Mouse (Mus musculus) layer of hippocampus, adult 11-12 months (tissue): ENCODE results near the gene Ralgps2.

Source experiments
- DNase-seq: peaks from one replicate; pipeline ENCODE4 v3.0.0; 2022; ENCODE audit warnings: low spot score

Ralgps2 gene

DNA sequence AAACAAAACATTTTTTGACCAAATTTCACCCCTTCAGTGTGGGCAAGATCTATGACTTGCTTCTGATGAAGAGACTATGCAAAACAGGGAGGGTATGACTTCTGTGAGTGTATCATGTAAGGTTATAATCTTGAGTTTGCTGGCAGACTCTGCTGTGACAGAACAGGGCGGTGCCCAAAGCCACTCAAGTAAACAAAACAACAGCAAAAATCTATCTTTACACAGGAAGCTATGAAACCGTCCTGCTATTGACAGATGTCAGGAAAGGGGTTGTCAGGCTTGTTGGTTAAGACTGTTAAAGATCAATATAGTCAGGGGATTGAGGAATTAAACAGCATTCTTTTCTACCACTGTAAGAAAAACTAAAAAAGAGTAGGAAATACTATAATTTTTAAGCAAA lies 33.8 kb downstream of the Ralgps2 start:
- DNase-seq, result no peak

GRCm38 (mm10) chr1:156903899-156904298 lies 35.5 kb downstream of the Ralgps2 start:
- no peak for DNase-seq

GRCm38 (mm10) chr1:156901689-156902088 lies 37.7 kb downstream of the Ralgps2 start:
- no peak for DNase-seq

DNA sequence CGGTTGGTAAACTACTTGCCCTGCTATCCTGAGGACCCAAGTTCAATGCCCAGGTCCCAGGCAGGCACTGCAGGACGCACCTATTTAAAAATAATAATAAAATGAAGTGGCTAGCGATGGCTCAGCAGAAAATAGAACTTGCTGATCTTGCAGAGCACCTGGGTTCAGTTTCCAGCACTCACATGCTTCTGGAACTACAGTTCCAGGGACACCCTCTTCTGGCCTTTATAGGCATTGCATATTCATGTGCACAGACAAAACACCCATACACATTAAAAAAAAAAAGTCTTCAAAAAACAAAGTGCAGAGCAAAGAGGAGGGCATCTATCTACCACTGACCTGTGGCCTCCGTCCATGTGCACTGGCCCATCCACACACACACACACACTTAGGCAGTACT lies 47.9 kb downstream of the Ralgps2 start:
- no peak for DNase-seq

DNA sequence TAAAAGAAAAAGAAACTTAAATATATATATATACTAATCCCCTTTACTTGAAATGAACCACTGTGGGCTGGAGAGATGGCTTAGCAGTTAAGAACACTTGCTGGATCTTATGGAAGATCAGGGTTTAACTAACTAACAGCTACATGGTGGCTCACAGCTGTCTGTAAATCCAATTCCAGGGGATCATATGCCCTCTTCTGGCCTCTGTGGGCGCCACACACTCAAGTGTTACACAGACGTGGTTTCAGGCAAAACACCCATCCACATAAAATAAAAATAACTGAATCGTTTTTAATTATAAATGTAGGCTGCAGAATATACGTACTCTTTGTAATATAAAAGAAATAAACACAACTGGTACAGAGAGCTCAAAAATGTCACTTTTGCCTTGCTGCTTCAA lies 50.6 kb downstream of the Ralgps2 start:
- DNase-seq, result no peak

DNA sequence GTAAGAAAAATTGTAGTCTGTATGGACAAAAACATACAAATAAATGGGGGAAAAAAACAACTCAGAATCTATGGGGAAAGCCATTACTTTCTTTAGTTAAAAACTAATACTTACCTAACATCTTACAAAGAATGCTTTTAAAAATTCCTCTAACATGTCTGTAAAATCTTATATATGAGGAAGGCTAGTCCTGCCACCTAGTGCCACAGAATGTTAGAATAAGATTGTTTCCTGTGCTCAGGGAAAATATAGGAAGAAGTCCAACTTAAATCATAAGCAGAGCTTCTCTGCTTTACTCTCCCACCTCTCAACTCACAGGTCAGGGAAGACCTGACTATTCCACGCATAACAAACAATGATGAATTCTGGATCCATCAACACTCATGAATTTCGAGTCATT lies 53.5 kb downstream of the Ralgps2 start:
- DNase-seq, result no peak

GRCm38 (mm10) chr1:156884782-156885181 lies 54.6 kb downstream of the Ralgps2 start:
- DNase-seq, result no peak

DNA sequence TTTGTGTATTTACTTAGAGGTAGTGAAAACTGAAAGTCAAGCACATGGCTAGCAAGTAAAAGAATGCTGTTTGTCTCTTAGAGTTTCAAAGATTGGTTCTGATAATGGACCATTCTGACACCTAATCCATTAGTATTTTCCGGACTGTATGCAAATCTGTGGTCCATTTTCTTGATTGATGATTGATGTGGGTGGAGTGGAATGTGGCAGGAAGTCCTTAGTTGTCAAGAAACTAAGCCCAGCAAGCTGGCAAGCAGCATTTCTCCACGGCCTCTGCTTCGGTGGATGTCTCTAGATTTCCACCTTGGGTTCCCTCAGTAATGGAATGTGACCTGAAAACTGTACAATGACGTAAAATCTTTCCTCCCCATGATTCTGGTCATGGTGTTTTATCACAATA lies 68.8 kb downstream of the Ralgps2 start:
- no peak for DNase-seq

- no peak for DNase-seq
These were observed 69.4 kb downstream of the Ralgps2 start for GRCm38 (mm10) chr1:156870028-156870427.

GRCm38 (mm10) chr1:156864240-156864639 lies 75.2 kb downstream of the Ralgps2 start:
- DNase-seq, result no peak

DNA sequence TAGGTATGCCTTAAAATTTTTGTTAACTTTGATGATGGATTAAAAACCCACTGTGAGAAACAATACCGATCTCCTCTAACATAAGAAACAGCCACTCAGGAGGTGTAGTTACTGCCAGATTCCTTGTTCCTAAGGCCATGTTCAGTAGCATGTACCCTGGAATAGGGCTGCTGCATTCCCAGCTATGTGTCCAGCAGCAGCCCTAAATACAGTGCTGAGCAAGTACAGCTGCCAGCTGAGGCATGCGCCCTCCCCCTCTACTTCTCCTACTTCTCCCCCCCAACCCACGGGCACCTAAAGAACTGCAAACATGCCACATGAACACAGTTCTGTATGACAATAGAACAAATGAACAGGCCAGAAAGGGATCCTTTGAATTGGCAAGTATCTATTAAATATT lies 75.7 kb downstream of the Ralgps2 start:
- DNase-seq, result no peak

DNA sequence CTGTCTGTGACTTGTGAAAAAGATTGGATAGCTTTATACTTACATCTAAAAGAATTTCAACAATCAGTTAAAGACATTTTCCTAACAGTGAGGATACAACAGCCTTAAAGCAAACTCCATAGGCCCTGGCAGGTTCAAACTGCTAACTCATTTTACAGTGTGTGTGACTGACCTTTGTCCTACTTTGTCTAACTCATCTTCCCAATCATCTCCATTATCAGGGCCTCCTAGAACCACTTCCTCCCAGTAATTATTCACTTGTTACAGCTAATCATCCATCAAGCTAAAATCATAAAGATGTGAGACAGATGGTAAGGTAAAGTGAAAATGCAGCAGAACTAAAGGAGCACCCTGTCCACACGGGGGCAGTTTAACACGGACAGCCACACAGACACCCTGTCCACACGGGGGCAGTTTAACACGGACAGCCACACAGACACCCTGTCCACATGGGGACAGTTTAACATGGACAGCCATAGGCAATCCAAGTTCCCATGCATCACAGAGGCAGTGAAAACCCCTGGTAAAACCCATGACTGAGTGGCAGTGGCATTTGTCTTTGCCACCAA lies 77.9 kb downstream of the Ralgps2 start:
- DNase-seq, result no peak

- DNase-seq, result no peak
These were observed 79.2 kb downstream of the Ralgps2 start for GRCm38 (mm10) chr1:156860266-156860665.

DNA sequence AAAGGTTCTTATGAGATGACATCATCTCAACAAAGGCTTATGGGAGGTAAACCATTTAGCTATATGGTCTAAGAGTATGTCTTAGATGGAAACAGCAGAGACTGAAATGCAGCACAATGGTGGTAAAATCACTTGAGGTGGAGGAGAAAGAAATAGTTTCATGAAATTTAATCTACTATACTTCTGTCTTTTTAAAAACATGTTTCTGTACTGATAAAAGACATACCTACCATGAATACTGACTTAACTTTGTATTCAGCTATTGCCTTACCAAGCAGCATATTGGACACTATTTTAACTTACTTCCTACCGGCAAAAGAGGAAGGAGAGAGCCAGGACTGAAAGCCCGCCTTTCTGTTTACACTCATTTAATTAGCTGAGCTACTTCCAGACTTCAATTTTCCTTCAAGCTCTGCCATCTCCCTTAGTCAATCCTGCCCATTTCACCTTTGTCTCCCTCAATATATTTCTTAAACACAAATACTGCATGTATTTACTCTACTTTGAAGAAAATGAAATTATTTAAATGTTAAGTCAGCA lies 79.6 kb downstream of the Ralgps2 start:
- DNase-seq, result no peak

- DNase-seq, result no peak
These were observed 80.3 kb downstream of the Ralgps2 start for GRCm38 (mm10) chr1:156859156-156859555.

- no peak for DNase-seq
These were observed 82.8 kb downstream of the Ralgps2 start for GRCm38 (mm10) chr1:156856666-156857065.

- no peak for DNase-seq
These were observed 84.9 kb downstream of the Ralgps2 start for GRCm38 (mm10) chr1:156854558-156854957.

DNA sequence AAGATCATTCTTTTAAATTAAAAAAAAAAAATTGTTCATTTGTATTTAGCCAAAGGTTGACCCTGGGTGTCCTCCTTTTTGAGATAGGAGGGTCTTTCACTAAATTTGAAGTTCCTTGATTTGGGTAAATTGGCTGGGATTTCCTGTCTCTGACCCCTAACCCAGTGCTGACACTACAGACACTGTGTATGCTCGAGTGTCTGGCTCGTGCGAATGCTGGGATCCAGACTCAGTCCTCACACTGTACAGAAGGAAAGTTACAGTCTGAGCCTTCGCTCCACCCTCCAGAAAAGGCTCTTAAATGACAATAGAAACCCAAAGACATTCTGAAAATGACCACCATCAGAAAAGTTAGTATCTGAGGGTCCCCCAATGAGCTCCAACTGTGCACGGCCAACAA lies 86.6 kb downstream of the Ralgps2 start:
- DNase-seq, result no peak

- DNase-seq, result no peak
These were observed 87.0 kb downstream of the Ralgps2 start for GRCm38 (mm10) chr1:156852409-156852808.

- DNase-seq, result no peak
These were observed 92.3 kb downstream of the Ralgps2 start for GRCm38 (mm10) chr1:156847098-156847497.

DNA sequence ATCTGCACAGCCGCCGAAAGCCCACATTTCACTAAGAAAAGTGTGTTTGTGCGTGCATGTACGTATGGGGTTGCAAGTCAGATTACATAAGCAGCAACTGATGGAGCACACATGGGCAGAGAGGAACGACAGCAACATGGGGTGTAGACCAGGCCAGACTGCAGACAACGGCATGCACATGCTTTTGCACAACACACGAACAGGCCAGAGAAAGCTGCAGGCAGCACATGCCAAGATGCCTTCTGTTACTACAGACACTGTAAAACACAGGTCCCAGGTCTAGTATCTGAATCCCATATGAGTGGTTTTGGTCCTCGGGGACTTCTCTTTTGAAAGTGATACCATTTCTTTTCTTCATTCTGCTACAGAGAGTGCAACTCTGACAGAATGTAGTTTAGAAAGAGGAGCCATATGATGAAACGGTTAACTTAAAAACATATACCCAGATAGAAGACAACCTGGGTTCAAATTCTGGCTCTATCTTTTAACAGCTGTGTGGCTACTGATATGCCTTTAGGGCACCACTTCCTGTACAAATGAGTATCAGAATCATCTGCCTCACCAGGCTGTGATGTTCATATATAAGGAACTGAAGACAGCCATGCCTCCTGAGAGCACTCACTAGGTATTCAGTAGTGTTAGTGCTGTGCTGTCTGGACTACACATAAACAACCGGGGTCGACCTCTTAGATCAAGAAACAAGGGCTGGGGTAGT lies 97.6 kb downstream of the Ralgps2 start:
- peak; percentile 21 for DNase-seq

DNA sequence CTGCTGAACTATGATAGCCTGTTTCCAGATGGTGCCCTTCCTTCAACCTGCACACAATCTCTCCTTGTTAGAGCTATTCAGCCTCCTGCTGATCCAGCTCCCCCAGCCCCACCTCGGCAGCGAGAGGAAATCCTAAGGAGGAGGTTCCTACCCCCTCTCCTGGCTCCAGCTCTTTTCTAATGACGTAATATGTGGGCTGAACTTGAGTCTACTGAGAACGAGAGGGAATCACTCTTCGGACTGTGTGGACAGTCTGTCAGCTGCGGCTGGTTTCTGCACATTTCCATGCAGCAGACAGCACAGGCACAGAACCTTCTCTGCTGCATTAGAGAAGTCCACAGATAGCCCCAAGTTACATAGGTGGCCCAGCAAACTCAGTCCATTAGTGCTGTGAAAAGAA lies 100.7 kb downstream of the Ralgps2 start:
- peak; percentile 15 for DNase-seq

GRCm38 (mm10) chr1:156838177-156838576 lies 101.2 kb downstream of the Ralgps2 start, which contains the start of gene Angptl1:
Angptl1 (plus strand) TSS chr1:156838562.
- DNase-seq, result no peak

GRCm38 (mm10) chr1:156819236-156819635 lies 120.2 kb downstream of the Ralgps2 start:
- DNase-seq, result no peak
